Mouse (Mus musculus): ENCODE results near the gene Lct. TPM values are rescaled to one million over a fixed set of nuclear protein-coding genes. Genes with fewer than 3 reads are reported as not detected.

The Lct gene
- polyA plus RNA-seq, 1 experiment, result 0.01 TPM

DNA sequence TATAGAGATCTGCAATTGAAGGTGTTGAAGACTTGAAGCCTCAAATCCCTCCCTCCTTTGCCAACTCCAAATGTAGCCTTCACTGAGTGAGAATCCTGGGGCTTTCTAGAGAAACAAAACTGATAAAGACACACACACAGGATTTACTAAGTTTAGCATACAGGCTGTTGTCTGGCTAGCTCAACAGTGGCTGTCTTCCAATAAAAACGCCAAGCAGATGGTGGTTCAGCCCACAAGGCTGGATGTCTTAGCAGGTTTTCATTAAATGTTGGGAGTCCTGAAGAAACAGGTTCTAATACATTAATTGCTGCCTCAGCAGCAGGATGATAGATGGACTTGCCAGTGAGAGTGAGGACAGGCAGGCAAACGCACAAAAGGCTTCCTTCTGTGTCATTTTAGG, 32.5 kb upstream of the Lct start:
- no peaks in the 10 kb centered on the region for H3K27me3 ChIP-seq (ENCODE audit: control insufficient read depth, insufficient read depth, insufficient read length)
- TF ChIP-seq MAX (IDR thresholded peaks at IDR 0.05; ENCODE audit: low read depth) (no peak), SRF (IDR thresholded peaks at IDR 0.05; ENCODE audit: control insufficient read depth, insufficient read length, low read depth) (no peak), CEBPB (IDR thresholded peaks at IDR 0.05; ENCODE audit: insufficient read depth, poor library complexity, severe bottlenecking) (no peak), POLR2AphosphoS2 (IDR thresholded peaks at IDR 0.05; ENCODE audit: insufficient read length, low read depth) (no peak)
- H3K79me2 ChIP-seq (ENCODE audit: control insufficient read depth, insufficient read depth), result peaks cover 24% of the 10 kb centered on the region
- peaks cover 27% of the 10 kb centered on the region for H3K36me3 ChIP-seq (ENCODE audit: control insufficient read depth, insufficient read depth)
- no peak overlapping the region for H3ac ChIP-seq (ENCODE audit: control insufficient read depth, insufficient read length)
- no peak overlapping the region for H3K4me3 ChIP-seq
- no peak overlapping the region for H3K4me2 ChIP-seq (ENCODE audit: low read depth)

DNA sequence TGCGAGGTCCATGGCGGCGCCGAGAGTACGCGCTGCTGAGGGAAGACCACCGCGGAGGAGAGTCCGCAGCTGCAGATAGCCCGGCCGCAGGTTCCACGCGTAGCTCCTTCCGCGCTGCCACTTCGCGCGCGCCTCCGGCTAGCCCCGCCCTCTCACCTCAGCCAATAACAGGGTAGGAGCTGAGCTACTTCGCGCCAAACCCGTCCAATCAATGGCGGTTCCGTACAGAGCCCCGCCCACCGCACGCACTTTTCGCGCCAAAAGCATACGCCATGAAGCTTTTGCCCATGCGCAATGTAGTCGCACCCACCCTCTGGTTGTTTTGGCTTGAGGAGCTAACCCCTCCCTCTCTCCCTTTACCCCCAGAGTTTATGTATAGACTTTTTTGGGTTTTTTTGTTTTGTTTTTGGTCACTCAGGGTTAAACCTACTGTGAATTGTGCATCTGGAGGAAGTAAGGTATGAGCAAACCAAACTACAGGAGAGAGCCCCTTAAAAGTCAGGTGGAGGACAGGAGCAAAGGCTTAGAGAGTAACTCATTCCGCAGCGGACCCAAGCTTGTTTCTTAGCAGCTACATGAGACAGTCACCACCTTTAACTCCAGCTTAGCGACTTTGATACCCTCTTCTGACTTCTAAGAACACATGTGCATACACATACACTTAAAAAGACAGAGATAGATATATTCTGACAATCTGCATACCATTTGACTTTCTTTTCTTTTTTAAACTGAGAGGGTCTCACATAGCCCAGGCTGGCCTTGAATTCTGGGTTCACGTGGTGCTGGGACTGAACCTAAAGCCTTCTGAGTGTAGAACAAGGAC, 31.6 kb upstream of the Lct start, which contains the start of gene Mcm6:
TSS of gene Mcm6 (minus strand) at position 111 of the 823 bp plus-strand sequence.
- Histone ChIP-seq H3K36me3 (ENCODE audit: control insufficient read depth, insufficient read depth) (peaks cover 27% of the 10 kb centered on the region), H3K27me3 (ENCODE audit: control insufficient read depth, insufficient read depth, insufficient read length) (no peaks in the 10 kb centered on the region), H3K4me3 (peak within 1 kb of the TSS; percentile 47), H3K79me2 (ENCODE audit: control insufficient read depth, insufficient read depth) (peaks cover 28% of the 10 kb centered on the region), H3K4me2 (ENCODE audit: low read depth) (peak within 1 kb of the TSS; percentile 83), H3ac (ENCODE audit: control insufficient read depth, insufficient read length) (peak within 1 kb of the TSS; percentile 8)
- TF ChIP-seq POLR2A (IDR thresholded peaks at IDR 0.05; ENCODE audit: insufficient read length, low read depth), result peak; percentile 56
- TF ChIP-seq MYOG (IDR thresholded peaks at IDR 0.05; ENCODE audit: control insufficient read depth in 1 of 3, insufficient read depth in 1 of 3, insufficient read length in 2 of 3, low read depth in 2 of 3), result no peak
- TF ChIP-seq SRF (IDR thresholded peaks at IDR 0.05; ENCODE audit: control insufficient read depth, insufficient read length, low read depth), result peak; percentile 42
- TF ChIP-seq E2F4 (IDR thresholded peaks at IDR 0.05; ENCODE audit: insufficient read depth), result peak; percentile 57
- peak; percentile 90 for TF ChIP-seq POLR2AphosphoS2 (IDR thresholded peaks at IDR 0.05; ENCODE audit: insufficient read length, low read depth)
- TF ChIP-seq USF1 (IDR thresholded peaks at IDR 0.05; ENCODE audit: low read depth), result no peak

DNA sequence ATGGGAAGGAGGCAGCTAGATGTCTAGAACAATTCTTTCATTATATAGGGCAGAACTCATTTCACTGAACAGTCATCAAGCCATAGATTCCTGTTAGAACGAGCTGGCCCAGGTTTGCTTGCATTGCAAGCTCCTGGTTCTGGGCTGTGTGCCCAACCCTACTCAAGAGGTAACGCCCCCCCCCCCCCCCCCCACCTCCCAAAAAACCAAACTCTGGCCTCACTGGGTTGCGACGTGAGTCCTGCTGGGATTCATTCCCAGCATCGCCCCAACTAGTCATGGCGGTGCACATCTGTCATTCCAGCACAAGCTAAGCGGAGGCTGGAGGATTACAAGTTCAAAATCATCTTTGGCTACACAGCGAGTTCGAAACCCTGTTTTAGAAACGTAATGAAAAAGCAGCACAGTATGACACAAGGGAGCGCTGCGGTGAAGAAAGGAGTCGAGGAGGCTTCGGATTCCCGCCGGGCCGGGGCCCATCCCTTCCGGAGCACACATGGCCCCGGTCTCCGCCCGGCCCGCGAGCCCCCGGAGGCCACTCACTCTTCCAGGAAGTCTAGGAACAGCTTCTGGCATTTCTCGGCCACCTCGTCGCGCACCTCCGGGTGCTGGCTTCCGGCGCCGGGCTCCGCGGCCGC, 30.9 kb upstream of the Lct start:
- TF ChIP-seq USF1 (IDR thresholded peaks at IDR 0.05; ENCODE audit: low read depth) (no peak), SRF (IDR thresholded peaks at IDR 0.05; ENCODE audit: control insufficient read depth, insufficient read length, low read depth) (no peak), TCF12 (IDR thresholded peaks at IDR 0.05; ENCODE audit: insufficient read depth, poor library complexity, severe bottlenecking) (no peak), E2F4 (IDR thresholded peaks at IDR 0.05; ENCODE audit: insufficient read depth) (no peak), MYOD1 (IDR thresholded peaks at IDR 0.05; ENCODE audit: control insufficient read depth in 1 of 3, insufficient read length in 2 of 3, low read depth in 2 of 3) (no peak), MYOG (IDR thresholded peaks at IDR 0.05; ENCODE audit: control insufficient read depth in 1 of 3, insufficient read depth in 1 of 3, insufficient read length in 2 of 3, low read depth in 2 of 3) (no peak), REST (IDR thresholded peaks at IDR 0.05; ENCODE audit: insufficient read depth, insufficient read length) (no peak), CEBPB (IDR thresholded peaks at IDR 0.05; ENCODE audit: insufficient read depth, poor library complexity, severe bottlenecking) (no peak), TCF3 (IDR thresholded peaks at IDR 0.05; ENCODE audit: insufficient read length, low read depth) (no peak), POLR2A (IDR thresholded peaks at IDR 0.05; ENCODE audit: insufficient read length, low read depth) (no peak), MAX (IDR thresholded peaks at IDR 0.05; ENCODE audit: low read depth) (no peak), POLR2AphosphoS2 (IDR thresholded peaks at IDR 0.05; ENCODE audit: insufficient read length, low read depth) (no peak)
- H3K36me3 ChIP-seq (ENCODE audit: control insufficient read depth, insufficient read depth), result peaks cover 22% of the 10 kb centered on the region

DNA sequence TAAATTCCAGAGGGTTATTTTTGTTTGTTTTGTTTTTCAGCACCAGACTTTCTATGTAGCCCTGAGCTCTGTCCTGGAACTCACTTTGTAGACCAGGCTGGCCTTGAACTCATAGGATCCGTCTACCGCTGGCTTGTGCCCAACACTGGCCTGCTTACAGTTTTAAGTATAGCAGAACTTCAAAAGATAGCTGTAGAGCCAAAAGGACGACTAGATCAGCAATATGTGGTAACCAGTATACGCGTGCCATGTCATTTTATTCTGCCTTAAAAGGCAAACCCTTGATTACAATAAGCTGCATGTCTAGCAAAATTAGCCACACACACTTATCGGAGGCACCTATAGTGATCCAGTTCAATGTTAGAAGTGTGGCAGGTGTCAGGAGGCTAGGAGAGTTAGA, 30.2 kb upstream of the Lct start:
- TF ChIP-seq MYOG (IDR thresholded peaks at IDR 0.05; ENCODE audit: control insufficient read depth in 1 of 3, insufficient read depth in 1 of 3, insufficient read length in 2 of 3, low read depth in 2 of 3) (no peak), POLR2A (IDR thresholded peaks at IDR 0.05; ENCODE audit: insufficient read length, low read depth) (no peak), SRF (IDR thresholded peaks at IDR 0.05; ENCODE audit: control insufficient read depth, insufficient read length, low read depth) (no peak), CEBPB (IDR thresholded peaks at IDR 0.05; ENCODE audit: insufficient read depth, poor library complexity, severe bottlenecking) (no peak)
- no peaks in the 10 kb centered on the region for H3K27me3 ChIP-seq (ENCODE audit: control insufficient read depth, insufficient read depth, insufficient read length)
- H3K79me2 ChIP-seq (ENCODE audit: control insufficient read depth, insufficient read depth), result peaks cover 28% of the 10 kb centered on the region
- peaks cover 18% of the 10 kb centered on the region for H3K36me3 ChIP-seq (ENCODE audit: control insufficient read depth, insufficient read depth)
- H3ac ChIP-seq (ENCODE audit: control insufficient read depth, insufficient read length), result no peak overlapping the region
- peak overlapping the region; percentile 64 for H3K4me2 ChIP-seq (ENCODE audit: low read depth)
- H3K4me3 ChIP-seq, result peak overlapping the region; percentile 47

More for the DNA sequence above, 30.9 kb upstream of the Lct start:
- Histone ChIP-seq H3K4me2 (ENCODE audit: low read depth) (peak overlapping the region; percentile 64), H3K27me3 (ENCODE audit: control insufficient read depth, insufficient read depth, insufficient read length) (no peaks in the 10 kb centered on the region), H3K4me3 (peak overlapping the region; percentile 47), H3K79me2 (ENCODE audit: control insufficient read depth, insufficient read depth) (peaks cover 28% of the 10 kb centered on the region), H3ac (ENCODE audit: control insufficient read depth, insufficient read length) (peak overlapping the region; percentile 8)

DNA sequence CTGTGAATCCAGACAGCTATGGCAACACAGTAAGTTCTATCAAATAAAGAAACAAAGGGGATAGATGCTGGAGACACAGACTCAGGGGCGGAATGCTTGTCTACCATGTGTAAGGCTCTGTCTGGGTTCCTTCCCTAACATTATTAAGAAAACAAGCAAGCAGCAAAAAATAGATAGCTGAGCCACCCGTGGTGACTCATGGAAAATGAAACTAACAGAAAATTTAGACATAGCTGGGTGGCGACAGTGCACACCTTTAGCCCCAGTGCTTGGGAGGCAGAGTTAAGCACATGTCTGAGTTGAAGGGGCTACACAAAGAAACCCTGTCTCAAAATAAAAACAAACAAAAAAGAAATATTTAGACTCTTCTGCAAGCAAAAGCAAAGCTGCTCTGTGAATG, 29.3 kb upstream of the Lct start:
- no peak for TF ChIP-seq MYOD1 (IDR thresholded peaks at IDR 0.05; ENCODE audit: control insufficient read depth in 1 of 3, insufficient read length in 2 of 3, low read depth in 2 of 3)
- TF ChIP-seq TCF3 (IDR thresholded peaks at IDR 0.05; ENCODE audit: insufficient read length, low read depth), result no peak
- TF ChIP-seq POLR2A (IDR thresholded peaks at IDR 0.05; ENCODE audit: insufficient read length, low read depth), result no peak
- no peak overlapping the region for H3ac ChIP-seq (ENCODE audit: control insufficient read depth, insufficient read length)
- H3K27me3 ChIP-seq (ENCODE audit: control insufficient read depth, insufficient read depth, insufficient read length), result no peaks in the 10 kb centered on the region
- peaks cover 28% of the 10 kb centered on the region for H3K79me2 ChIP-seq (ENCODE audit: control insufficient read depth, insufficient read depth)
- peak overlapping the region; percentile 64 for H3K4me2 ChIP-seq (ENCODE audit: low read depth)
- peaks cover 12% of the 10 kb centered on the region for H3K36me3 ChIP-seq (ENCODE audit: control insufficient read depth, insufficient read depth)
- peak overlapping the region; percentile 47 for H3K4me3 ChIP-seq

All from myocyte (in vitro differentiated cells).